Mouse (Mus musculus) intestine, embryonic 14.5 days (tissue): ENCODE data around the gene Plcb4. TPM values are rescaled to one million over a fixed set of nuclear protein-coding genes. Genes with fewer than 3 reads are reported as not detected.

Source experiments
- ATAC-seq: fragments of 200-750 bp; cut with Nextera tagmentation; replicated peaks from 2 replicates; pipeline ENCODE4 v1.8.0; 2017; ENCODE audit warnings: low read depth, moderate number of reproducible peaks, moderate TSS enrichment, moderate library complexity; ENCODE audit not compliant: low FRiP score, low TSS enrichment
- DNase-seq: peaks from one replicate; pipeline ENCODE4 v3.0.0-alpha.2; 2018; ENCODE audit warnings: low spot score
- H3K27ac ChIP-seq: fragments of 300-500 bp; sonication (generic); 2 replicates; pipeline ENCODE4 v1.5.1; 2014; ENCODE audit warnings: low read depth, mild to moderate bottlenecking, control low read depth
- H3K27me3 ChIP-seq: fragments of 300-500 bp; sonication (generic); replicated peaks from 2 replicates; pipeline ENCODE4 v1.6.1; 2014; ENCODE audit warnings: low read length, control low read depth; ENCODE audit not compliant: control insufficient read depth, insufficient read depth
- H3K36me3 ChIP-seq: fragments of 300-500 bp; sonication (generic); 2 replicates; pipeline ENCODE4 v1.6.1; 2014; ENCODE audit warnings: low read length, control low read depth; ENCODE audit not compliant: control insufficient read depth, insufficient read depth
- H3K4me1 ChIP-seq: fragments of 300-500 bp; sonication (generic); replicated peaks from 2 replicates; pipeline ENCODE4 v1.6.1; 2014; ENCODE audit warnings: low read length, control low read depth, mixed read lengths; ENCODE audit not compliant: control insufficient read depth, insufficient read depth
- H3K4me2 ChIP-seq: fragments of 300-500 bp; sonication (generic); 2 replicates; pipeline ENCODE4 v1.6.1; 2014; ENCODE audit warnings: low read length
- H3K4me3 ChIP-seq: fragments of 300-500 bp; sonication (generic); 2 replicates; pipeline ENCODE4 v1.5.1; 2014; ENCODE audit warnings: low read depth, low read length, control low read depth, mixed read lengths
- H3K9ac ChIP-seq: fragments of 300-500 bp; sonication (generic); 2 replicates; pipeline ENCODE4 v1.6.1; 2014; ENCODE audit warnings: mild to moderate bottlenecking, low read length
- H3K9me3 ChIP-seq: fragments of 300-500 bp; sonication (generic); 2 replicates; pipeline ENCODE4 v1.6.1; 2016; ENCODE audit warnings: low read length, control low read depth; ENCODE audit not compliant: control insufficient read depth
- WGBS: fragments of 180-500 bp; shearing (Covaris S2); extraction: QIAGEN DNeasy Blood & Tissue Kit; methylation state at CpG from one replicate; pipeline ENCODE4 v1.1.7; 2014; 5-methylcytosine and 5-hydroxymethylcytosine counted together
- polyA plus RNA-seq: library from polyadenylated mRNA; unstranded; fragments of >200 nt; fragmentation: Nextera tagmentation; extraction: Ambion mirVana; gene quantifications from 2 replicates; pipeline ENCODE4 v1.2.1, GENCODE M21; 2014

The Plcb4 gene
- polyA plus RNA-seq, 1 experiment from 2014 or later: 19.4 TPM

DNA sequence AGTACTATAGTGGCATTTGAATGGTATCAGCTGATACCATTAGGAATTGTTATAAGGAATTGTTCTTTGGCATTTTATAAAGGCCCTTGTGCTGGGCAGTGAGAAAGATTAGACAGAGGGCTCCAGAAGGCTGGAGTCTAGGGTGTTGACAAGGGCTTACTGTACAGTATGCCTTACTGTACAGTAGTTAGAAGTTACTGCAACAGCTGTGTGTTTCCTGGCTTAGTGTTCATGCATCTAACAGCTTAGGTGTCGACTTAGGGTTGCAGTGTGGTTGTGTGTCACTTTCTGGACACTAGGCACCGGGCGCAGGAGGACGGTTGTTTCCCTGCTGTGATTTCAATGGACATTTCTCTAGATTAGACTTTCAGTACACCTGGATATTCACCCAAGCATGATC lies 57.4 kb downstream of the Plcb4 start:
- H3K9me3 ChIP-seq: no peaks in the 10 kb centered on the region
- ATAC-seq: no peak
- no peaks in the 10 kb centered on the region; the same call in 1 of the 2 replicates for H3K27me3 ChIP-seq
- no peak overlapping the region for H3K4me2 ChIP-seq
- 85% methylated on average over 4 of the region's 4 CpGs for WGBS
- no peak overlapping the region for H3K27ac ChIP-seq
- H3K4me3 ChIP-seq: no peak overlapping the region
- H3K9ac ChIP-seq: no peak overlapping the region
- peaks cover 15% of the 10 kb centered on the region for H3K4me1 ChIP-seq
- DNase-seq: no peak
- no peaks in the 10 kb centered on the region for H3K36me3 ChIP-seq

DNA sequence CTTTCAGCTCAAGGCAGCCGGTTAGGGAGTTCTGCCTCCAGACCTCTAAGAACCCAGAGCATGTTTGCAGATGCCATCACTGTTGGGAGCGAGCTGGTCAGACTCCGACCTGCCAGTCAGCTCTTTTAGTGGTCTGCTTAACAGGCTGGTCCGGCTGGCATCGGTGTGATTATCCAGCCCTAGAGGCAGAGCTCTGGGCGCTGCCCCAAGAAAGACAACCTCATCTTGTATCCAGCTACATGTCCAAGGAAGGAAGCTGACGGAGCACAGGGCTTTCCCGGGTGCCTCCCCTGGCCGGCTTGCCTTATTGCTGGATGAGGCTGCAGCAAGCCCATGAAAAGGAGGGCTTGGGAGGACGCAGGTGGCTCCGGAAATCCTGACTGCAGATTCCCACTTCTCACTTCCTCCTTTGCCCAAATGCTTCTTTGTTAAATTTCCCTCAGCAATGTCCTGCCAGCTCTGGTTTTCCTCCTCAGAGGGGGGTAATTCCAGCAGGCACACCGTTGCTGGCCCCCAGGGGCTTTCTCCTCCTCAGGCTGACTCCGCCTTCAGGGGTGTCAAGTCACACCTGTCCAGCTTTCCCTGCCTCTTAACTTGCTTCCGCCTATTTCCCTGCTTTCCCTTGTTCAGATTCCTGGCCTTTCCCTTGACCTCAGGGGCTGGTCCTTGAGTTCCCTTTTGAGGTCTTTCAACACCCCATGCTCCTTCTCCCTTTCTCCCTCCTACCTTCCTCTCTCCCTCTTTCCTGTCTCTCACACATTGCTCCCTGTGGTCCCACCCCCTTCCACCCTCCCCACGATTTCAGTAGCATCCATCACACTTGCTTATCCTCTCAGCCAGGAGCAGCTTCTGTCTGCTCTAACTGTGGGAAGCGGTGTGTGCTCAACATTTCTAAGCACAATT lies 58.7 kb downstream of the Plcb4 start:
- DNase-seq (peak; percentile 70), ATAC-seq (0 out of 2 replicates have a peak, but pooled peaks have one; percentile 27)
- peak overlapping the region; percentile 42 for H3K4me2 ChIP-seq
- no peaks in the 10 kb centered on the region for H3K36me3 ChIP-seq
- no peak overlapping the region for H3K27ac ChIP-seq
- H3K9me3 ChIP-seq: no peaks in the 10 kb centered on the region
- H3K4me1 ChIP-seq: peaks cover 6% of the 10 kb centered on the region; the same call in 1 of the 2 replicates
- no peak overlapping the region for H3K4me3 ChIP-seq
- H3K27me3 ChIP-seq: no peaks in the 10 kb centered on the region; the same call in 1 of the 2 replicates
- H3K9ac ChIP-seq: no peak overlapping the region
- WGBS: 16% methylated on average over 16 of the region's 16 CpGs

DNA sequence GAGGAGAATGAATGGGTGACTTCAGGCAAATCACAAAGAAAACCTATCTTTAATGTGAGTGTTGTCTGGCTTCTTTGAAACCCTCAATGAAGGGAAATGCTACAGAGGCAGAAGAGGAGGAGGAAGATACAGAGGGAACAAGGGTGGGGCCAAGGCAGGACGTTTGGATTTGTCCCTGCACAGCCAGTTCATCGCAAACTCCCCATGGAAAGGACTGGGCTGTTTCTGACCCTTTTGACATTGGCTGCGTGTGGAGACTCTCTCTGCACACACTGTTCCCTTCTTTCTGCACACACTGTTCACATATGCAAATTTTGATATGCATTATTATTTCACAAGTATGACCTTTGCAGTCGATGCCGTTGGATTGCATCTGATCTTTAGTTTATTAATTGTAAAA lies 63.3 kb downstream of the Plcb4 start:
- ATAC-seq (no peak), DNase-seq (no peak)
- H3K4me3 ChIP-seq: no peak overlapping the region
- H3K9ac ChIP-seq: no peak overlapping the region
- no peaks in the 10 kb centered on the region for H3K36me3 ChIP-seq
- WGBS: 71% methylated on average over 5 of the region's 5 CpGs
- H3K4me2 ChIP-seq: no peak overlapping the region
- no peaks in the 10 kb centered on the region for H3K9me3 ChIP-seq
- H3K27ac ChIP-seq: no peak overlapping the region
- H3K4me1 ChIP-seq: peaks cover 6% of the 10 kb centered on the region; the same call in 1 of the 2 replicates
- no peaks in the 10 kb centered on the region for H3K27me3 ChIP-seq

DNA sequence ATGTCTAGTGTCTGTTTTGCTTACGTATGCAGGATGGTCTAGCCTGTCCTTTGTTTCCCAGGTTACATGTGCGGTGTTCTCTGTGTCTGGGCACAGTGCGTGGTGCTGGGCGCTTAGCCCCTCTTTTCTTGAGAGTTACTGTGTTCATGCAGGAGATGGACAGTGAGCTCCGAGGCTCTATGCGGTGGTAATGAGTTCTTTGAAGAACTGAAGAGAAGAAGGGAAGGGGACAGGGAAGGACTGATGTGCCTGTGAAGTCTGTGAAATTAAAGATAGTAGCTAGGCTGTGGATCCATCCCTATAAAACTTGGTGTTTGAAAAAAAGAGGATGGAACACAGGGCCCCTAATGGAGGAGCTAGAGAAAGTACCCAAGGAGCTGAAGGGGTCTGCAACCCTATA lies 64.6 kb downstream of the Plcb4 start:
- 95% methylated on average over 6 of the region's 6 CpGs for WGBS

DNA sequence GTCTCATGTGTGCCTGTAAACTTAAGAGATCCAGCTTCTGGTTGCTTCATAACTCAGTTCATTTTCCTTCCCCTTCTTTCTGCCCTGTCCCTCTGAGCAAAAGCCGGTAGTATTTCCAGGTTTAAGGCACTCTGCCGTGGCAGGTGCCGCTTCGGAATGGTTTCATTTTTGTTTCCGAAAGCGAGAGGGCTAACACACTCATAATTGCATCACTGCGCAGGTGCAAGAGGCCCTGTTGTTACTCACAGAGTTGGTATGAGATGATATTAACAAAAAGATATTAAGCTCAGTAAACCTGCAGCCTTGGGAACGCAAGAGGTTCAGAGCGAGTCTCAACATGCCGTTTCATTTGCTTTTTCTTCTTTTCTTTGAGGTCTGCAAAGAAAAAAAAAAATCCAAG lies 65.7 kb downstream of the Plcb4 start:
- no peak overlapping the region for H3K9ac ChIP-seq
- WGBS: 92% methylated on average over 10 of the region's 10 CpGs
- H3K36me3 ChIP-seq: no peaks in the 10 kb centered on the region
- H3K27ac ChIP-seq: no peak overlapping the region
- H3K4me2 ChIP-seq: no peak overlapping the region
- H3K9me3 ChIP-seq: no peaks in the 10 kb centered on the region
- H3K4me1 ChIP-seq: no peaks in the 10 kb centered on the region
- DNase-seq (no peak), ATAC-seq (no peak)
- H3K4me3 ChIP-seq: no peak overlapping the region
- H3K27me3 ChIP-seq: no peaks in the 10 kb centered on the region

More for the DNA sequence above, 64.6 kb downstream of the Plcb4 start:
- Histone ChIP-seq H3K27ac (no peak overlapping the region), H3K9ac (no peak overlapping the region), H3K27me3 (no peaks in the 10 kb centered on the region), H3K4me2 (no peak overlapping the region), H3K4me1 (no peaks in the 10 kb centered on the region), H3K4me3 (no peak overlapping the region), H3K9me3 (no peaks in the 10 kb centered on the region), H3K36me3 (no peaks in the 10 kb centered on the region)
- DNase-seq: no peak
- no peak for ATAC-seq

DNA sequence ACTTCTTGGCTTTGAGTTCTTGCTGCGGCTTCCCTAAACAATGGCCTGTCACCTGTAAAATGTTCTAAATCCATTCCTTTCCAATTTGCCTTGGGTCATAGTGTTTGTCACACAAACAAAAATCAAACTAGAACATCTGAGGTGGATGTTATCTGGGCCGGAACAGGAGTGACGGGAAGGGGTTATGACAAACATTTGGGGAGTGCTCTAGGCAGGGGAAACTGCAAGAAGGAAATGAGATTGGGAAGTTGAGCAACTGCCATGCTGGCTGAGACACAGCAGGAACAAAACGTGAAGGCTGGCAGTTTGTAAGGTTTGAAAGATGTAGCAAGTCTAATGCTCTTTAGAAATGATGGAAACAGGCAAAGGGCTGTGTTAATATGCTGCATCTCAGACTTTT lies 66.6 kb downstream of the Plcb4 start:
- Histone ChIP-seq H3K27ac (no peak overlapping the region), H3K9me3 (no peaks in the 10 kb centered on the region), H3K4me2 (no peak overlapping the region), H3K9ac (no peak overlapping the region), H3K4me3 (no peak overlapping the region), H3K27me3 (no peaks in the 10 kb centered on the region), H3K4me1 (no peaks in the 10 kb centered on the region), H3K36me3 (no peaks in the 10 kb centered on the region)
- DNase-seq: no peak
- 71% methylated on average over 4 of the region's 4 CpGs for WGBS
- ATAC-seq: no peak

DNA sequence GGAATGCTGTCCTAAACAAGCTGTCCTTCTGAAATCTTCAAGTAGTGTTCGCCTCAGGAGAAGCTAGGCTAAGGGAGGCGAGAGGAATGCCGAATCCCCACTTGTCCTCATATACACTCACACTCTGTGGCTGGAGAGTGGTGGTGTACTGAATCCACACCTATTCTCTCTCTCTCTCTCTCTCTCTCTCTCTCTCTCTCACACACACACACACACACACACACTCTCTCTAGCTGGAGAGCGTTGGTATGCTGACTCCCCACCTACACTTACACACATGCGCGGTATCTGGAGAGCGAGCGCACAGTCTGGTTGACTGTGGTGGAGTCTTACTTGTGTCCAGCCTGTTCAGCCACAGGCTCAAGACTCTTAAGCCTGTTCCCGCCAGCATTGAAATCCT lies 68.3 kb downstream of the Plcb4 start:
- ATAC-seq: no peak

DNA sequence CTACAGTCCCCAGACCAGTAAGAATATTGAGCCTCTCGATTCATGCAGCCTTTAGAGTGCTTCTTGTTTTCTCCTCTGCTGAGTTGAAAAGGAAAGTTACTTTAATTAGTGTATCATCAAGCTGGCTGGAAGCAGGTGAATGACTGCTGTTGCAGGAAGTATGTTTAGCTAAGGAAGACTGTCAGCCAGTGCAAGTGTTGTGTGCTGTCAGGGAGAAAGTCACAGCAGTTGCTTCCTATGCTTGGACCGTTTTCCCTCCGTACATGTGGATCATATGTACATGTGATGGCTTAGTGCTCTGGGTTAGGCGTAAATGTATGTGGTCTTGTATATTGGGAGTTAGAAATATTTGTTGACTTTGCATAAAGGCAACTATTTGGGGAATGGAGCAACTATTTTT lies 69.1 kb downstream of the Plcb4 start:
- no peak overlapping the region for H3K4me2 ChIP-seq
- H3K27ac ChIP-seq: no peak overlapping the region
- no peaks in the 10 kb centered on the region for H3K9me3 ChIP-seq
- no peak overlapping the region for H3K9ac ChIP-seq
- DNase-seq (no peak), ATAC-seq (no peak)
- H3K4me1 ChIP-seq: peaks cover 6% of the 10 kb centered on the region; the same call in 1 of the 2 replicates
- H3K27me3 ChIP-seq: no peaks in the 10 kb centered on the region
- H3K36me3 ChIP-seq: no peaks in the 10 kb centered on the region
- no peak overlapping the region for H3K4me3 ChIP-seq
- 84% methylated on average over 4 of the region's 4 CpGs for WGBS

More for the DNA sequence above, 68.3 kb downstream of the Plcb4 start:
- peaks cover 6% of the 10 kb centered on the region; the same call in 1 of the 2 replicates for H3K4me1 ChIP-seq
- no peak for DNase-seq
- WGBS: 61% methylated on average over 9 of the region's 9 CpGs
- H3K4me3 ChIP-seq: no peak overlapping the region
- H3K9ac ChIP-seq: no peak overlapping the region
- no peaks in the 10 kb centered on the region for H3K9me3 ChIP-seq
- H3K27me3 ChIP-seq: no peaks in the 10 kb centered on the region
- H3K4me2 ChIP-seq: no peak overlapping the region
- H3K27ac ChIP-seq: no peak overlapping the region
- H3K36me3 ChIP-seq: no peaks in the 10 kb centered on the region

DNA sequence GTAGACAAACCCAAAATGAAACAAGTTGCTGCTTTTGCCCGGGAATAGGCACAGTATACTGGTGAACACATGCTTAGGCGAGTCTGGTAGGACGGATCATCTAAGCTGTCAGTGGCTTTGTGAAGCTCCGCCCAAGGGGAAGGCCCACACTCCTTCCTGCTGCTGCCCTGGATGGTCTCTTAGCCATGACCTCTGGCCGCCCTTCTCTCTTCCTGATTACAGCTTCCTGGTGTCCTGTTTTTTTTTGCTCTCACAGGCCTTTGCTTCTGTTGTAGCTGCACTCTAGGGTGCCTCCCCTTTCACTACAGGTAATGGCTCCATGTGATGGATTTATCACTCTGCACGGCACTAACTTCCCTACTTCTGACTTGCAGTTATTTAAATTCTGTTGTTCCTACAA lies 72.8 kb downstream of the Plcb4 start:
- peaks cover 6% of the 10 kb centered on the region; the same call in 1 of the 2 replicates for H3K4me1 ChIP-seq
- no peak overlapping the region for H3K4me3 ChIP-seq
- no peak overlapping the region for H3K27ac ChIP-seq
- no peak for ATAC-seq
- no peaks in the 10 kb centered on the region for H3K9me3 ChIP-seq
- no peak overlapping the region for H3K4me2 ChIP-seq
- H3K9ac ChIP-seq: no peak overlapping the region
- no peaks in the 10 kb centered on the region for H3K36me3 ChIP-seq
- no peaks in the 10 kb centered on the region for H3K27me3 ChIP-seq
- no peak for DNase-seq
- WGBS: 52% methylated on average over 6 of the region's 6 CpGs
